Mouse (Mus musculus) frontal cortex, postnatal 25 days (tissue): ENCODE measurements around the gene Trio.

Experiments used
- DNase-seq, 2 experiments: peaks; one replicate each; pipeline ENCODE4 v3.0.0; 2022; ENCODE audit warnings: low spot score in 2 of 2

Trio gene

DNA sequence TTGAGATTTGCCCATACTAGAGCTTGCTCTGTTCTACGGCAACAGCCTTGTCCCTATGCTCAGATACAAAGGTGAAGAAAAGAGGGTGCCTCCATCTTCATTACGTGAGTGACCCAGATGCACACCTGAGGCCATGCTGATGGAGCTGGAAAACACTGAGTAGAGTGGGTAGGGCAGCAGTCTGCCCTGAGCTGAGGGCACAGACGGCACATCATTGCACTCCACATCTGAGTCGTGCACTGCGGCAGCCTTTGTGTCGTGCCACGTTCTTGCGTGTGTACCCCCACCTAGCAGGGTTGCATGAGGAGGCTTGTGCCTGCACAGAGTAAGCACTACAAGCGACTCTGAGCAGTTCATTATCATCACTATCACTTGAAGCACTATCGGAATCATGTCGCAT lies 80.8 kb downstream of the Trio start:
- no peak for DNase-seq

DNA sequence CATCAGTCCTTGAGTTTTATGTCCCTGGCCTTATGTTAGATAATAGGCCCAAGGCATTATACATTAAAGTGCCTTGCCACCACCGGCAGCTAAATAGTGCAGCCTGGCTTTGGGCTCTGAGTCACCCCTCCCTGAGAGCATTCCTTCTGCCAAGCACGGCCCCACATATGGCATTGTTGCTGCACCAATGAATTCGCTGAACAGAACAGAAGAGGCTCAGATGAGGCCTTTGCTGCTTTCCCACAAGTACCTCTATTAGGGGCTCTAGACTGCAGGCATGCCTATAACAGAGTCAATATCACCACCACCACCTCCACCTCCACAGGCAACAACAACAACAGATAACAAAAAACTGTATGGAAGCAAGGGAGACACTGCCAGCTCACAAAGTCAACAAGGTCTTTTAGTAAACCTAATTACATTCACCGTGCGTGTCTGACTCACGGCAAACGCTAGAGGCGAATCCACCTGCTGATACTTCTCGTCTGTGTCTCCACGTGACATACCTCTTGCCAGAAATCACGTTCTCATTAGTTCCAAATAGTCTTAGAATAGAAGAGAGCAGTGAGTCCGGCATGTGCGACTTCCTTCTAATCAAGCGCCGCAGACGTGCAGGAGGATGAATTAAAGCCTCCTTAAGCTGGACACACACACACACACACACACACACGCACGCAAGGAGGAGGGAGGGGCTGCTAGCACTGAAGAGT lies 82.0 kb downstream of the Trio start:
- no peak for DNase-seq

DNA sequence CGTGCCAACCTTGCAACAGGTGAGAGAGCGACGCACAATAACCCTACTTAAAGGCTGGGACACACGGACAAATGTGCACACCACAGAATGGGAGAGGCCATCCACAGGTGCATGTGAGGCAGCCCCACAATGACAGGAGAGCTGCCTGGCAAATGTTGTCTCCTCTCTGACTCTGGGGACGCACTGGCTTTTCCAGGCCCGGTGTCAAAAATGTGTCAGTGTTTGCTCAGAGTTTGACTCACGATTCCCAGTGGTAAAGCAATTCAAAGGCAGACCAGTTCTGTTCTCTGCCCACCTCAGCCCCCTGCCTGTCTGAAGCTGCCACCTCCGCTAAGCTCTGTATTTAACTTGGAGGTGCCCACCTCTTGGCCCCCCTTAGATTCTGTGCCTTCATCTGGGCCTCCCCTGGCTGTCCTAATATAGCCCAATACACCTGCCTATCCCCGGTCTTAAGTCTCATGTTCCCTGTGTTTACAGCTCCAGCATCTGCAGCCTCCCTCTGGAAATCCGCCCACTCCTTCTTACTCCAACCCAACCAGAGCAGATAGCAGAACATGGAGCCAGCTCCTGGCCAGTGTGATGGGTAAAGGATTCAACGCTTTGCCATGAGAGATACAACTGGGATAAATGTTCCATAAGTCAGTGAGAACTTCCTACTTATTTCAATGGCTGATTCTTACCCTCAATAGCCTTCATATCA lies 83.3 kb downstream of the Trio start:
- no peak for DNase-seq

DNA sequence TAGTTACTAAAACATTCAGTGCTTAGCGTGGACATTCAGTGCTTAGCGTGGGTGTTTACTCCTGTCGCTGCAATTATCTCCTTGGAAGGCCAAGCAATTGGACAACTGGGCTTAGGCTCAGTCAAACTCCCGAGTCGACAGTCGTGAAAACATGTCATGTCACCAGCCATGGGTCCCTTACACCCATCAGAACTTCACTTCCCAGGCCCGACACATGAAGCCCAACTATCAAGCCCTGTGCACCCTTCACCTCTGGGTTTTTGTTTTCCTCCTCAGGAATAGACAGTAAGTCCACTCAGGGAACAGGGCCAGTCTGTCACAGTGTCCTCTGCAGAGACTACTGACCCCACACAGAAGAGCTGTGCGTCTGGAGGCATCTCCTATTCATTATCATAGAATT lies 84.2 kb downstream of the Trio start:
- no peak for DNase-seq

DNA sequence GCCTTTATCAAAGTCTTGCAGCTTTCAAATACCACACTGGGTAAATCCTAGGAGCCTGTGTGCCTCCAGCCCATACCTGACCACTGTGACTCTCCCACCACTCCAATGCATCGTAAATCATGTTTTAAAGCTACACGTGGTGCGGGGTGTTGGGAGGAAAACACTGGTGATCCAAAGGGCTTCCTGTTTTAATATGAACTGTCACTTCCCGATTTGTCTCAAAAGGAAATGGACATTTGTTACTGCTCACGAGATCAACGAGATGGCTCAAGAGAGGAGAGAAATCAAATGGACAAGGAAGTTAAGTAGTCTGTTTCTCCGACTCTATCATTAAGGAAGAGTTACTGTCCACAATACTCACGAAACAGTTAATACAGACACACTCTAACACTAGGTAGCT lies 84.6 kb downstream of the Trio start:
- DNase-seq: no peak

DNA sequence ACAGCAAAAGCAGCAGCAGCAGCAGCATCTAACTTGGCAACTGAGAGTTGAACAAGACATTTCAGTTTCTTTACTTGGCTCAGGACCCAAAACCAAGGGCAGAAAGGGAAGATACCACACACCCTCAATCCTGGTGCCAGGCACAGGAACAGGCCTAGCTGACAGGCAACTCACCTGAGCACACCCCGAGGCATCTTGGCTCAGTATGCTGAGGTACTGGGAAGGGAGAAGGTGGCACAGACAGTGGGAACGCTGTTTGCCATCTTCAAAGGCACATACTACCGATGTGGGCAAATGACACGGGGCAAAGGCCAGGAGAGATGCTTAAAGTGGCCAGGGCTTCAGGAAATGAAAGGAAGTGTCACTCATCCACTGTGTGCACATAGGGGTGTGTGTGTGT lies 85.6 kb downstream of the Trio start:
- DNase-seq: no peak

DNA sequence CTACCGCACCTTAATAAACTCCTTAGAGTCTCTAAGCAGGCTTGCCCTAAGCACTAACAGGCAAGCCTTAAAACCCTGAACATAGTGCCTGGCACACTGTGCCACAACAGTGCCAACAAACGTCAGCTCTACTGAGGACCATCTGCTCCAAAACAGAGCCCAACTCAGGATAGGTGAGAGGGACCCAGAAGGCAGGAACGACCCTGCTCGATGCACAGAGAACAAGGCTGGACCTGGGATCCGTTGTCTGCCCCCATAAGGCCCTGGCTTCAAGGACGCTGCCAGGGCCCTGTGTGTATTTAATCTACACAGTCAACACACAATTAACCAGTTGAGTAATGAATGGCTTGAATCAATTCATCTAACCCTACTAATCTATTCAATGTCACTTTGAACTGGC lies 86.8 kb downstream of the Trio start:
- no peak for DNase-seq

DNA sequence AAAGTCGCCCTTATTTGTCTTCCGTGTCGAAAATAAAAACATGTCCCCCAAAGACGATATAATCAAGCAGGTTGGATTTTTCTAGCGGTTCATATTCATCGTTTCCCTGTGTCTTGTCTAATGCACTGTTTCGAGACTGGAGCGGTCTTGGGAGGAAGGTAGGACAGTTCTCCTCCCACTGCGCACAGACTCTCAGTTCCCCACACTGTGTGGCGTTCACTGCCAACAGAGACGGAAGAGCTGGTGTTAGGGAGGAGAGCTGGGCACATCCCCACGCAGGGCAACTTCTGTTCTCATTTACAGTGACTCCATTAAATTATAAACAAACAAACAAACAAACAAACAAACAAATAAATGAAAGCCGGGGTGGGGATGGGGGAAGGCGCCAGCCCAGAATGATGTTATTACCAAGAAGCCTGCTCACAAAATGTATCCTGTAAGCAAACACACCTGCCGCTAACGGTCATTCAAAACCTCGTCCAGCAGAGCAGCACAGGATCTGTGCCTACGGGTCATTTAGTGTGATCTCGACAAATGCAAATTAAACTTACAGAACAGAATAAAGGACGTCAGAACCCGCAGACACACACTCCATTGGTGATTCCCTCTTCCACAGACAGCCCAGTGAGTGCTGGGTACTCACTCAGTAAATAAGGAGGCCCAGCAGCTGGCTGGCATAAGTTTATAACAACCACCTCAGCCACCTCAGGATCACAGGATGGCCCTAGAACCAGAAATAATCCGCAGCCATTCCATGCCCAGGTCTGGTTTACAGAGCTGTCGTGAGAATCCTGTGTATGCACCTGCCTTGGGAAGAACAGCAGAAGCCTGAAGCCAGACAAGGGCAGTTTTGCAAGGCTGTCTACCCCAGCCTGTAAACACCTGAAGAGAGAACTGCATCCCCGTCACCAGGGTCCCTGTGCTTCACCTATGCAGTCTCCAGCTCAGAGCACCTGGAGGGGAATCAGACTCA lies 87.5 kb downstream of the Trio start:
- DNase-seq: no peak

DNA sequence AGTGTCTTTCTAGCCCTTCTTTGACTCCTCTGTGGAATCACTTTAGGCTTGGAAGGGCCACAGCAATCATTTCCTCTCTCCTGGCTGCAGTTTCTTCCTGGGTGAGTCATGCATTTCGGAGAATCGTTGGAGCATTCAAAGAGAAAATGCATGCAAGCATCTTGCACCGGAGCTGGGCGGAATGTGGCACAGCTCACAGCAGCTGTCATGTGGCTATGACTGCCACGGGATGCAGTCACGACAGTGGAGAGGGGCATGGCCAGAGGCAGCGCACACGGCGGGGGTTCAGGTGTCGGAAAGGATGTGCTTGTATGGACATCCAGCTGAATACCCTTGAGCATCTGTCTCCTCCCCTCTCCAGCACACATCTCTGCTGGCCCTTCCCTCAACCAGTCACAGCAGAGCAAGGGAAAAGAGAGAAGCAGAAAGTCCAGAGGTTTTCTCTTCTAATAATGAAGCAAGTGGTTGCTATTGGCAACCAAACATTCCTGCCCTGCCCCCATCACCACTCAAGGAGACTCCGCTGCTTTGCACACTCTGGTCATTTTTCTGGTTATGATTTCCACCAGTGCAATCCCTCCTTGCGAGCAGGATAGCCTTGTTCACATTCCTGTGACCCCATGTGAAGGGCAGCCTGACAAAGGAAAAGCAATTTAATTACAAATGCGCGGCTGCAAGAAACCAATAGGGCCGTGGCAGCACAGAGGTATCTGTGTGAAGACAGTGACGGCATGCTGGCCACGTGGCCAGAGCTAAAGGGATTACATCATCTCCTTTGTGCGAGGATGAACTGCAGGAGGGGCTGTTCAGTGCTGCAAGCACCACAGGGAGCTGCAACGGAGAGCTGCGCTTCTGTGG lies 88.4 kb downstream of the Trio start:
- peak; percentile 48 to 54 for DNase-seq

DNA sequence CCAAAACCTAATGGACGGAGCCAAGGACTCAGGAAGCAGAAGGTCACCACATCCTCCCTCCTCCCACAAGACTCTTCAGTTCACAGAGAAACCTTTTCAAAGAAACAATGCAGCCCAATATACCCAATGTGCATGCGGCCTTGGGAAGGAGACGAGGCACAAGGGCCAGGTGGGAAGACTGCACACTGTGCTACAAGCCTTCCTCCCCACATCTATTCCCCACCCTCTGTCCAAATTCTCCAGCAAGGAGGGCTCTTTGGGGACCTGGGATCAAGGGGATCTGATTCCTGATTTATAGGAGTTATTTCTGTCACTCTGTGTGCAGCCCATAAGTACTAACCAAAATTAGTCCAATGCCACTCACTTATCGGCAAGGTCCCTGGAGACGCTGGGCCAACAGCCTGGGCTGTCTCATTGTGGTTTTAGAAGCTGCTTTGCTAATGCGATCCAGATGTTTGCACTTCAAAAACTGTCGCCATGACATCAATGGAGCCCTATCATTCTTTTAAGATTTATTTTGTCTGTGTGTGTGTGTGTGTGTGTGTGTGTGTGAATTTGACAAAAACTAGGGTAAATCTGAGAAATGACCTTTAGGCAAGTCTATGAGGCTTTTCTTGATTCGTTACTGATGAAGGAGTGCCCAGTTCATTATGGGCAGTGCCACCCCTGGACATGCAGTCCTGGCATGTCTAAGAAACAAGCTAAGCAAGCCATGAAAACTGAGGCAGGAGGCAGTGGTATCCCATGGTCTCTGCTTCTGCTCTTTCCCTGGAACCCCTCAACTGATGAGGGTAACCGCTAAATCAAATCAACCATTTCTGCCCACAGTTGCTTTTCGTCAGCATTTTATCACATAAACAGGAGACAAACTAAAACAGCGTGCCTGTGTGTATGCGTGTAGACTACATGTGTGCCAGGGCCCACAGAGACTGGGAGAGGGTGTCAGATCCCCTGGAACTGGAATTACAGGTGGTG lies 89.6 kb downstream of the Trio start:
- no peak for DNase-seq

DNA sequence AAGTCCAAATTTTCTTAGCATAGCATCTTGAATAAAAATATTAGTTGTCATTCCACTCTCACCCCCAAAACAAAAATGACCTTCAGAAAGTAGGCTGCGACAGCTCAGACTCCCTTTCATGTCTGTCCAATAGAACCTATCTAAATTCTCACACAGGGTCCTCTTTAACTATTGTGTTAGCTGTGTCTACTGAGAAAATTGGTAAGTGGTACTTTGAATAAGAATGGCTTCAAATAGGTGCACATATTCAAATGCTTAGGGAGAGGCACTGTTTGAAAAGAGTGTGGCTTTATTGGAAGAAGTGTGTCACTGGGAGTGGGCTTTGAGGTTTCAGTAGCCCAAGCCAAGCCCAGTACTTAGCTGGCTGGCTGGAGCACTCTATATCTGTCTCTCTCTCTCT lies 92.4 kb downstream of the Trio start:
- DNase-seq: no peak

DNA sequence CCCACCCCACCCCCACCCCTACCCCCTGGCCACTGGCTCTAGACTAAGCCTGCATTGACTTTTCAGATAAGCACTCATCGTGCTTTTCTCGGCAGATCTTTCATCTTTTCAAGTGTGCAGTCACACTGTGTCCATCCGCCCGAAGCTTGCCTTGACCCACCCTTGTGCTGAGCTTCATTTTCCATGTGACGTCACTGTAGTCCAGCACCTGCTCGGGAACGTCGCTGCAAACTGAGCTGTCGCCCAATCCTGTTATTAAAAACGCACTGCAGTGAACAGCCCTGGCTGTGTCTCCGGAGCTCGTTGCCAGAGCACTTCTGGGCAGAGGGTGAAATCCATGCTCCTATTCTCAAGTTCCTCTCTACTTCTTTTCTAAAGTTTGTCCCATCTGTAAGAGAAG lies 93.8 kb downstream of the Trio start:
- no peak for DNase-seq

DNA sequence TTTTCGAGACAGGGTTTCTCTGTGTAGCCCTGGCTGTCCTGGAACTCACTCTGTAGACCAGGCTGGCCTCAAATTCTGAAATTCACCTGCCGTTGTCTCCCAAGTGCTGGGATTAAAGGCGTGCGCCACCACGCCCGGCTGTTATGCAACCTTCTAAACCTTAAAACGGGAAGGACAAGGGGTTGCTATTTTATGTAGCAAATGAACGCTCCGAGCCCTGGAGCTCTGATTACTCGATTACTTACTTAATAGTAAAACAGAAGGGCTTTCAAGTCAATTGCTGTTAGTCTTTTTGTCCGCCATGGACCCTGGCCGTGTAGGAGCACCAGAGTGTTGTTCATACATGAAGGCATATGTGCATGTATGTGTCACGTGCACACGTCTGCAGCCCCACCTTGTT lies 94.2 kb downstream of the Trio start:
- DNase-seq: no peak

DNA sequence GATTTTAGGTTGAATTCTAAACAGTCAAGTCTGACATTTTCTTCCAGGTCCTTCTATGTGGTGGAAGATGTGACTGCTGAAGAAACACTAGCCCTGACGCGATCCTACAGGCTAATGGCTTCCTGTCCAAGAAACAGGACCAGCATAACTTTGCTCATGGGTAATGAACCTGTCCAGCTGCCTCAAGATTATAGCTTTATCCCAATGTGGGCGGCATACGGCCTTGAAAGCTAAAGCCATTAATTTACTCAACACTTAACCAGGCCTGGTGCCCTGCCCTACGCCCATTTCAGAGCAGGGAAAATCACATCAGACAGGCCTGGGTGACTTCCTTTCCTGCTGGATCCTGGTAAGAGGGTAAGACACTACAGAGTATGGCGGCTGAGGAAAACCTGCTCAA lies 98.0 kb downstream of the Trio start:
- no peak for DNase-seq

DNA sequence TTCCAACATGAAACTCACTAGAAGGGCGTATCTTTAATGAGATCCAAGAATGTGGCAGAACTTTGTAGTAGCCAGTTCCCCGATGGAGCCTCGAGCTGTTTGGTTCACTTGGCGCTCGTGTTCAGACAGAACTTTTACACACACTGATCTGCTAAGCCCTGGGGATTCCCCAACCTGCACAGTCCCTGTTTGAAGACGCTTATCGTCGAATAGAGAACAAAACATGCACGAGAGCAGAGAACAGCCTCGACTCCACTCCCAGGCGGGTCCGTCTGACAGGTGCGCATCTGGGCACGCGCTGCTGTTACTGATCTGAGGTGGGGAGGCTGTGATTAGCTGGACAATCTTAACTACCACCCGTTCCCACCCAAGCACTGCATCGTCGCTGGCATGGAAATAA lies 98.7 kb downstream of the Trio start:
- DNase-seq: no peak

DNA sequence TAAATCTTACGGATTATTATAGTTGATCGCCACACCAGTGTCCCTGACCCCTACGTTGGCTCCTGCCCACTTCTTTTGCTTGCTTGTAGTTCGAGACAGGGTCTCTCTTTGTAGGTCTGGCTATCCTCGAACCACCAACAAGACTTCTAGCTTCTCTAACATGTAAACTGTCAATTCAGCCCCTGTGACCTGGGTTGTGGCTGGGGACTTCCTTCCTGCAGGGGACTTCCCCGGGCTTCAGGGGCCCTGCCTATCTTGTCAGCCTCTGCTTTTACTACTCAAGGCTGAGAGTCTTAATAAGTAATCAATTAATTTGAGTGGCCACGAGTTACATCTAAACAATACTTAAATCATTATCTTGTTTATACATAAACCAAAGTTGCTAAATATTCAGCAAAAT lies 99.2 kb downstream of the Trio start:
- DNase-seq: no peak

DNA sequence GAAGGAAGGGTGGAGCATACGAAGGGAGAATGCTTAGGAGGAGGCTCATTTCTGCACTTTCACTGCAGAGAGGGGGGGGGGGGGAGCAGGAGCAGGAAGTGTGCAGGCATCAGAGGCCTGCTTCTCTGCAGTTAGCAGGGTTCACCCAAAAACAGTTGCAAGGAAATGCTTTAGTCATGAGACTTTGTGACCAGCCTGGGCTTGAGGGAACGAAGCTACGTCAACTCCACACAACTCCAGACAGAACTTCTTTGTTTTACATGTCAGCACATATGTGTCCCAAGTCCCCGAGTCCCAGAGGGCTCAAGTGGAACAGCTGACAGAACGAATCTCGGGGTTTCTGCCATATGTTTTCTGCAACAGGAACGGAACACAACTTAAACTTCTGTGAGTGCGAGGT lies 99.8 kb downstream of the Trio start:
- DNase-seq: no peak

DNA sequence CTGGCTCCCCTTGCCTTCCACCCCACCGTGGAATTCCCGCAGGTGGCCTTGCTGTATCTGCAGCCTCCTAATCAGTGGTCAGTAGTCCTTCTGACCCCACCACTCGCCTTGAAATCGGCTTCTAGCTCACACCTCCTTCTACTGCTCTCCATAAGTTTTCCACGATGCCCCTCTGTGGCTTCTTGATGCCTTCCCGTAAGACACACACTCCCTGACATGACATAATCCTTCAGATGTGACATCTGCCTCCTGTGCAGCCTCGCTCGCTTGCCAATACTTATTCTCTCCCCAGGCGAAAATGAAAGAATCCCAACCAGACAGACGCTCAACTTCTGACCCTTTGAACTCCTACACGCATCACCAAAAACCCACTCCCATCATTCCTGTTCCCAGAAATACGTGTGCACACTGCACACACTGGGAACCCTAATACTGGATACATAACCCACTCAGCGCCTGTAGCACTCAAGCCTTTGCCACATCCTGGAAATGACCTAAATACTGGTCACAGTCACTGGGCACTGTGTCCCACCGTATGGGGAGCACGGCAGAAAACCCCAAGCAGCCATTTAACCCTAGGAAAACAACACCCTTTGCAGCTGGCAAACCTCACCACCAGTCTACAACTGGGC lies 100.5 kb downstream of the Trio start:
- DNase-seq: no peak

DNA sequence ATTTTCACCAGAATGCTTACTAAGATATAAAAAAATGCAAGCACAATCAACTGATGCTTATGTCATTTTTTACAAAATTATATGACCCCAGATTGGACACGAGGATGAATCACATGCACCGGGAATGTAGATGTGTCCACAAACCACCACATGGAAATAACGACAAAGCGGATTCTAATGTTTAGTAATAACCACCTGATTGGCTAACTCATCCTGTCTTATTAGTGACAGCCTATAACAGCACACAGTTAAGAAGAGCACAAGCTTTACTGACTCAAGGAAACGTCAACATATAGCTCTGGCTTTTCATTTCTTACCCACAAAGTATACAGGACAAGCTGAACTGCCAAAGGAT lies 101.7 kb downstream of the Trio start:
- DNase-seq: no peak
